Mouse (Mus musculus) granulocyte monocyte progenitor cell, adult 5-6 weeks (primary cell): ENCODE measurements around the gene Zfp663. TPM values are rescaled to one million over a fixed set of nuclear protein-coding genes. Genes with fewer than 3 reads are reported as not detected.
A peak's percentile ranks its signal among the peaks of the same experiment; 100 is the strongest.

Source experiments
- ATAC-seq: replicated peaks from 2 replicates; pipeline ENCODE4 v1.8.0; 2016; ENCODE audit warnings: mild to moderate bottlenecking, moderate TSS enrichment, inconsistent platforms; ENCODE audit not compliant: poor library complexity, severe bottlenecking
- total RNA-seq, 2 experiments: library from RNA; stranded (forward) in 1 of 2; stranded (reverse) in 1 of 2; fragments of 200-712, 200-1000 nt in 1 of 2; fragments of >200 nt in 1 of 2; fragmentation: Nextera tagmentation in 1 of 2; gene quantifications; 2 replicates each; pipeline ENCODE4 v1.2.3; 2014 to 2017

Zfp663 gene
- total RNA-seq (2014; fragmentation: Nextera tagmentation) (not detected in 2 replicates), total RNA-seq (2017) (not detected in 2 replicates)

- ATAC-seq = no peak
Measured at GRCm38 (mm10) chr2:165368496-165368895, at the start of gene Zfp663. TSS of gene Zfp663 (minus strand) at chr2:165368729.

- ATAC-seq = peak; percentile 52
Measured at GRCm38 (mm10) chr2:165417291-165417690, 48.8 kb upstream of the Zfp663 start.

- 0 out of 2 replicates have a peak, but pooled peaks have one; percentile 22 for ATAC-seq
Measured at GRCm38 (mm10) chr2:165415795-165416194, 47.3 kb upstream of the Zfp663 start.

GRCm38 (mm10) chr2:165415141-165415721, 46.7 kb upstream of the Zfp663 start:
- no peak for ATAC-seq

- ATAC-seq = no peak
Measured at GRCm38 (mm10) chr2:165414321-165414720, 45.8 kb upstream of the Zfp663 start.

GRCm38 (mm10) chr2:165413884-165414283, 45.4 kb upstream of the Zfp663 start:
- ATAC-seq = no peak

GRCm38 (mm10) chr2:165407700-165408301, 39.3 kb upstream of the Zfp663 start:
- ATAC-seq = peak; percentile 38

GRCm38 (mm10) chr2:165405351-165405750, 36.8 kb upstream of the Zfp663 start:
- ATAC-seq = peak; percentile 60

GRCm38 (mm10) chr2:165404951-165405350, 36.4 kb upstream of the Zfp663 start:
- peak; percentile 80 for ATAC-seq

- no peak for ATAC-seq
Measured at GRCm38 (mm10) chr2:165398164-165398785, 29.7 kb upstream of the Zfp663 start.

GRCm38 (mm10) chr2:165397502-165398163, 29.1 kb upstream of the Zfp663 start:
- ATAC-seq = no peak

GRCm38 (mm10) chr2:165396831-165397501, 28.4 kb upstream of the Zfp663 start:
- no peak for ATAC-seq

- ATAC-seq = no peak
Measured at GRCm38 (mm10) chr2:165392156-165392555, 23.6 kb upstream of the Zfp663 start.

GRCm38 (mm10) chr2:165391561-165391960, 23.0 kb upstream of the Zfp663 start:
- ATAC-seq = peak; percentile 62

- no peak for ATAC-seq
Measured at GRCm38 (mm10) chr2:165389299-165389952, 20.9 kb upstream of the Zfp663 start.

- no peak for ATAC-seq
Measured at GRCm38 (mm10) chr2:165387844-165388495, 19.4 kb upstream of the Zfp663 start, which contains the start of gene Zfp334. TSS of gene Zfp334 (minus strand) at chr2:165388259.

- no peak for ATAC-seq
Measured at GRCm38 (mm10) chr2:165387370-165387769, 18.8 kb upstream of the Zfp663 start.

- no peak for ATAC-seq
Measured at GRCm38 (mm10) chr2:165380050-165380449, 11.5 kb upstream of the Zfp663 start.

GRCm38 (mm10) chr2:165376001-165376400, 7.5 kb upstream of the Zfp663 start:
- ATAC-seq = no peak
